Mouse (Mus musculus) E14TG2a.4 (cell line): ENCODE measurements around the gene Creb5.

Source experiments
- H3K27me3 ChIP-seq: 2 replicates; pipeline ENCODE4 v1.6.1; 2014; ENCODE audit warnings: low read length, control low read depth; ENCODE audit not compliant: insufficient read depth
- H3K36me3 ChIP-seq: 2 replicates; pipeline ENCODE4 v1.6.1; 2014; ENCODE audit warnings: low read length, control low read depth; ENCODE audit not compliant: insufficient read depth
- H3K4me1 ChIP-seq: replicated peaks from 2 replicates; pipeline ENCODE4 v1.6.1; 2014; ENCODE audit warnings: low read depth, low read length, control low read depth
- H3K4me3 ChIP-seq: replicated peaks from 2 replicates; pipeline ENCODE4 v1.5.1; 2014; ENCODE audit warnings: mild to moderate bottlenecking, low read length
- H3K9me3 ChIP-seq: 2 replicates; pipeline ENCODE4 v1.6.1; 2014; ENCODE audit warnings: low read length, control low read depth
- CTCF ChIP-seq: conservative IDR thresholded peaks from 2 replicates; pipeline ENCODE4 v1.5.1; 2014; ENCODE audit warnings: low read length
- NANOG ChIP-seq: IDR thresholded peaks from 2 replicates; pipeline ENCODE4 v1.6.1; 2014; ENCODE audit warnings: borderline replicate concordance, low read length, mixed read lengths
- POU5F1 ChIP-seq: IDR thresholded peaks from 2 replicates; pipeline ENCODE4 v1.6.1; 2014; ENCODE audit warnings: low read length, borderline replicate concordance

Creb5 gene

DNA sequence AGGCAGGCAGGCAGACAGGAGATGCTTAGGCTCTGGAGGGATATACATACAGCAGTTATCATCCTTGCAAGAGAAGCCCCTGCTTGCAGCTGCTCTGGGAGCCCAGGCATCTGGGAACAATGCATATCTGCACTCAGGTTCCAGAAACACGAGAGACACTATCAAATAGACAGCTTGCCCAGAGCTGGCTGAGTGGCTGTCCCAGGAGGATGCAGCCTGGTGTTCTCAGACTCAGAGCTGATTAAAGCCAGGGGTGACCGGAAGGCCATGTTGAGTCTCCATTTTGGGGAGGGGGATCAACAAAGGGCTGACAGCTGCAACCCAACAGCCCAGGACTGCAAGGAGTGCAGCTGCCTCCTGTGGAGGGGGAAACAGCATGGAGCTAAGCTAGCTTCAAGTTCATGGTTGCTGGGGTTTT lies 258.4 kb downstream of the Creb5 start:
- Histone ChIP-seq H3K4me1 (peaks cover 16% of the 10 kb centered on the region), H3K4me3 (no peak overlapping the region), H3K27me3 (no peaks in the 10 kb centered on the region), H3K36me3 (no peaks in the 10 kb centered on the region), H3K9me3 (no peaks in the 10 kb centered on the region)
- TF ChIP-seq CTCF (no peak), NANOG (no peak), POU5F1 (no peak)

DNA sequence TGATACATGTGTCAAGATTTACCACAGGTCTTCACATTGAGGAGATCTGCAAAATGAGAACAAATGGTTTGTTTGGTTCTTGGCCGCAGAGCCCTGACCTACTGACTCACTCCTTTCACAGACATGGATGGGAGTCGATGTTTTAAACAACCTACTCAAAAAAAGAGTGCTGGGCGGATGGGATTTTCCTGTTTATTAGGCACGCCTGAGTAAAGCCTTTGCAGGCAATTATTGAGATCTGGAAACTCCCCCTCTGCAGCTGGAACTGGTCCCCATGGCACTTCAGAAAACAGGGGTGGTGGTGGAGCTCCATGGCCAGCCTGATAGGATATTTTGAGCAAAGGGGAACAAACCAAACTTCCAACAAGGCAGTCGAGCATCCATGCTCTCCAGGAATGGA lies 258.9 kb downstream of the Creb5 start:
- peaks cover 16% of the 10 kb centered on the region for H3K4me1 ChIP-seq
- no peak for TF ChIP-seq CTCF
- TF ChIP-seq NANOG = no peak
- TF ChIP-seq POU5F1 = no peak

GRCm38 (mm10) chr6:53548236-53548635 lies 261.2 kb downstream of the Creb5 start:
- no peaks in the 10 kb centered on the region for H3K9me3 ChIP-seq

More for the DNA sequence above, 258.9 kb downstream of the Creb5 start:
- no peaks in the 10 kb centered on the region for H3K36me3 ChIP-seq
- no peaks in the 10 kb centered on the region for H3K27me3 ChIP-seq
- no peaks in the 10 kb centered on the region for H3K9me3 ChIP-seq
- no peak overlapping the region for H3K4me3 ChIP-seq

DNA sequence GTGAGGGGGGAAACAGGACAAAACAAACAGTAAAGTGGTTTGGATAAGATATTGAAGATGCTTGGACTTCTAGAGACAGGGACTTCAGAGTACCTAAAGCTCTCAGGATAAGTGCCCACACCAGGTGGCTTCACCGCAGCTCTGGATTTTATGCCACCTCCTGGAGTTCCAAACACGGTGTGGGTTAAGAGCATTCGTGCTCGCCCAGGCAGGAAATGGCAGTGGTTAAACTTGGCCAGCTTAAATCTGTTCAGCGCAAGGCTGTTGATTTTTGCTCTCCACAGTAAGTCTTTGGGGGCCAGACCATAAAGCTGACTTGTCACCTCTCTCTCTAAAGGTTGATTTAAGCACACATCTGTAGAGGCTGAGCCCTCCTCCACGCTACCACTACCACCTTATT lies 262.3 kb downstream of the Creb5 start:
- TF ChIP-seq CTCF (no peak), NANOG (no peak), POU5F1 (no peak)

More at GRCm38 (mm10) chr6:53548236-53548635, 261.2 kb downstream of the Creb5 start:
- H3K4me1 ChIP-seq = peaks cover 22% of the 10 kb centered on the region
- H3K27me3 ChIP-seq = no peaks in the 10 kb centered on the region
- TF ChIP-seq POU5F1 (no peak), CTCF (no peak), NANOG (no peak)
- H3K4me3 ChIP-seq = no peak overlapping the region
- H3K36me3 ChIP-seq = no peaks in the 10 kb centered on the region

DNA sequence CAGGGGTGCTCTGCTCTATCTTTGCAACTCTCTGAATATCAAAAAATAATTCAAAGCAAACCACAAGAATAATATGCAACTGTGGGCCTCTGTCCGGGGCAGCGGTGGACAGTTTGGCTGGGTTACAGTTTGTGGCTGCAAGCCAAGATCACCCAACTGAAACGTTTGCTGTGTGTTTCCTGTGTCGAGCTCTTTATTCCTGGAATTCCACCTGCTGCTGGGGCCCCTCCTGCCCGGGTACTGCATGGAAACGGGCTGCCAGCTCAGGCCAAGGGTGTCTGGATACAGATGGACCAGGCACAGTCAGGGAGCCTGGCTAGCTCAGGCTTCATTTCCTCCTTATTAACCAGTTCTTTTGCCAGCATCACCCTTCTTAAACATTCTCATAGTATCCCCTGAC lies 269.0 kb downstream of the Creb5 start:
- Histone ChIP-seq H3K4me3 (no peak overlapping the region), H3K9me3 (peaks cover 22% of the 10 kb centered on the region), H3K27me3 (no peaks in the 10 kb centered on the region), H3K4me1 (peaks cover 40% of the 10 kb centered on the region), H3K36me3 (peaks cover 23% of the 10 kb centered on the region)
- TF ChIP-seq NANOG = no peak

More for the DNA sequence above, 262.3 kb downstream of the Creb5 start:
- peaks cover 18% of the 10 kb centered on the region for H3K4me1 ChIP-seq
- H3K9me3 ChIP-seq = no peaks in the 10 kb centered on the region
- H3K27me3 ChIP-seq = no peaks in the 10 kb centered on the region
- no peak overlapping the region for H3K4me3 ChIP-seq
- H3K36me3 ChIP-seq = no peaks in the 10 kb centered on the region

- no peak for TF ChIP-seq POU5F1
- TF ChIP-seq CTCF = no peak
- no peak for TF ChIP-seq NANOG
- no peaks in the 10 kb centered on the region for H3K27me3 ChIP-seq
- peaks cover 75% of the 10 kb centered on the region for H3K4me1 ChIP-seq
- H3K9me3 ChIP-seq = peaks cover 10% of the 10 kb centered on the region
- no peak overlapping the region for H3K4me3 ChIP-seq
- peaks cover 17% of the 10 kb centered on the region for H3K36me3 ChIP-seq
These were observed 273.9 kb downstream of the Creb5 start for GRCm38 (mm10) chr6:53560928-53561327.

- H3K36me3 ChIP-seq = peaks cover 4% of the 10 kb centered on the region
- H3K9me3 ChIP-seq = no peaks in the 10 kb centered on the region
- H3K4me3 ChIP-seq = peak overlapping the region; percentile 63
- H3K27me3 ChIP-seq = no peaks in the 10 kb centered on the region
- no peak for TF ChIP-seq CTCF
- H3K4me1 ChIP-seq = peaks cover 72% of the 10 kb centered on the region
These were observed 275.5 kb downstream of the Creb5 start for GRCm38 (mm10) chr6:53562586-53562985.

GRCm38 (mm10) chr6:53563546-53564185 lies 276.6 kb downstream of the Creb5 start:
- Histone ChIP-seq H3K36me3 (no peaks in the 10 kb centered on the region), H3K9me3 (no peaks in the 10 kb centered on the region), H3K27me3 (no peaks in the 10 kb centered on the region), H3K4me3 (peak overlapping the region; percentile 63), H3K4me1 (peaks cover 67% of the 10 kb centered on the region)
- no peak for TF ChIP-seq NANOG

GRCm38 (mm10) chr6:53569436-53569835 lies 282.4 kb downstream of the Creb5 start:
- Histone ChIP-seq H3K4me1 (peaks cover 35% of the 10 kb centered on the region), H3K9me3 (no peaks in the 10 kb centered on the region), H3K27me3 (no peaks in the 10 kb centered on the region), H3K4me3 (no peak overlapping the region), H3K36me3 (no peaks in the 10 kb centered on the region)
- TF ChIP-seq CTCF = no peak
- TF ChIP-seq POU5F1 = no peak
- no peak for TF ChIP-seq NANOG

- H3K27me3 ChIP-seq = no peaks in the 10 kb centered on the region
- H3K4me1 ChIP-seq = peaks cover 36% of the 10 kb centered on the region
- no peaks in the 10 kb centered on the region for H3K9me3 ChIP-seq
- TF ChIP-seq POU5F1 = no peak
- TF ChIP-seq NANOG = no peak
- TF ChIP-seq CTCF = no peak
- H3K36me3 ChIP-seq = no peaks in the 10 kb centered on the region
- H3K4me3 ChIP-seq = no peak overlapping the region
These were observed 283.8 kb downstream of the Creb5 start for GRCm38 (mm10) chr6:53570906-53571305.
